Mouse (Mus musculus): Measurements from ENCODE around the gene Chchd6.

DNA sequence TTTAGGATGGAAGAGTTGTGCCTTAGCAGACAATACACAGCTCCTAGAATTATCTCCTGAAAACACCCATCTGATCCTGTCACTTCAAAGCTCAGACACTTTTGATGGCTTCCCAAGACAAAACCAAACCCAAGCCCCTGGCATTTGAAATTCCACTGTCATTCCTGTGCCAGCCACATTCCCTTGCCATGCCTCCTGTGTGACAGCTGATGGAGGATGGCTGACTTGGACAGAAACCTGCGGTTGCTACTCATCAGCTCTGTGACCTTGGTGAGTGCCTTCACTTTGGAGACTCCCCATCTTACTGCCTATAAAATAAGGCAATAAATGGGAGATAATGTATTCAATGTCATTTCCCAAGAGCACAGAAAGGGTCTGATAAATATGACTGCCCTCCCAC is 195.9 kb downstream of the Chchd6 start:
- TF ChIP-seq GATA1 (IDR thresholded peaks at IDR 0.05; ENCODE audit: borderline replicate concordance, low read length), result no peak
- TF ChIP-seq FLI1 (IDR thresholded peaks at IDR 0.05; ENCODE audit: low read length), result no peak

Measured in megakaryocyte, embryonic 14.5 days (primary cell).